Mouse (Mus musculus): ENCODE data around the gene Grhl1. TPM values are rescaled to one million over a fixed set of nuclear protein-coding genes. Genes with fewer than 3 reads are reported as not detected.

The Grhl1 gene
- polyA plus RNA-seq, 1 experiment = not detected

- H3K4me1 ChIP-seq (ENCODE audit: control insufficient read depth, insufficient read depth, low read length) = no peaks in the 10 kb centered on the region
- H3K27ac ChIP-seq (ENCODE audit: control insufficient read depth, insufficient read depth, low read depth, low read length, poor library complexity) = no peak overlapping the region
- TF ChIP-seq POLR2A (IDR thresholded peaks at IDR 0.05; ENCODE audit: borderline replicate concordance, control insufficient read depth, low read depth, low read length) = no peak
- TF ChIP-seq CTCF (IDR thresholded peaks at IDR 0.05; ENCODE audit: control insufficient read depth, insufficient read depth, low read length) = no peak
- H3K4me3 ChIP-seq (replicated peaks; ENCODE audit: control insufficient read depth, low read depth, low read length) = no peak overlapping the region
- 75% methylated on average over 3 of the region's 3 CpGs for WGBS
Measured at GRCm38 (mm10) chr12:24615140-24615539, 43.1 kb downstream of the Grhl1 start.

DNA sequence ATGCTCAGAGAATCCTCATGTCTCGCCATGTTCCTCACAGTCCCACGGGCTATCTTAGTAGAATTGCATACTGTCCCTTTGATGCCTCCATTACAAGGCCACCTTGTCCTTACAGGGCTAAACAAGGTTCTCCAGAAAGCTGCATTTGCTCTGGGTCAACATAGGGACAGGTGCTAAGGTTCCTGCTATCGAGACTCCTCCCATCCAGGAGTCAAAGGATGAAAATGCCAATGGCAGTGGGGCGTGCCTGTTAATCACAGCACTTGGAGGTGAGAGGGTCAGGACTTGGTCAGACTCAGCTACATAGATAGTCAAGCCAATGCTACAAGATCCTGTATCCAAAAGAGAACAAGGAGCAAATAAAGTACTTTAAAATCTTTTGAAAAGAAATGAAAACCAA is 47.4 kb downstream of the Grhl1 start:
- WGBS = 77% methylated on average over 4 of the region's 4 CpGs
- Histone ChIP-seq H3K4me1 (ENCODE audit: control insufficient read depth, insufficient read depth, low read length) (no peaks in the 10 kb centered on the region), H3K27ac (ENCODE audit: control insufficient read depth, insufficient read depth, low read depth, low read length, poor library complexity) (no peak overlapping the region), H3K4me3 (replicated peaks; ENCODE audit: control insufficient read depth, low read depth, low read length) (no peak overlapping the region)
- TF ChIP-seq POLR2A (IDR thresholded peaks at IDR 0.05; ENCODE audit: borderline replicate concordance, control insufficient read depth, low read depth, low read length) = no peak
- no peak for TF ChIP-seq CTCF (IDR thresholded peaks at IDR 0.05; ENCODE audit: control insufficient read depth, insufficient read depth, low read length)

DNA sequence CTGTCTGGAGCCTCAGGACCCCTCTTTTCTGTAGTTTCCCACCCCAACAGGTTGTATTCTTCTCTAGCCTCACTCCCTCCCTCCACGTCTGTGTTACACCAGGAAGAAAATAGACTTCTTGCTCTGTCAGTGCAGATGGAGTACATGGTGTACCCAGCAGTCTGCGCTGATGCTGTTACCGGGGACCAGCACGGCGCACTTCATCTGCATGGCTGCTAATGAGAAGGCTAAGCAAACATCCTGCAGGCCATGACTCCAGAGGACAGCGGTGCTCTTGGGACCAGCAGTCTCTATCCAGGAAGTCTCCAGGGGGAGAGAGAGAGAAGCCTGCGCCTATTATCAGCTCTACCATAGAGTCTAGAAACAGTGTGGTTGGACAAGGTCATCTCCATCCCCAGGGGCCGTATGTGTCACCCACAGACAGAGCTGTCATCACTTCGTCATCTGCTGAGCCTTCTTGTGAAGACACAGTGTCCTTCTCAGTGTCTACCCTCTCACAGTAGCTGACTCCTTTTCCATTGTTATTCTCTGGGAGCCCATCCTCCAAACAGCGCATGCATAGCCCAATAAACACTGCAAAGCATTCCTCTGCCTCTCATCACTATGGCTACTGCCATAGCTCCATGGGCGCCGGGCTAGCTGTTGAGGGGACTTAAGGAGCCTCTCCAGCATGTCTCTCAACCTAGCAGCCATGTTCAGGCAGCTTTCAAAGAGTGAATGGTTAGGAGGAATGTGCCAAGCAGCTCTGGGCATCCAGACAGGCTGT is 51.6 kb downstream of the Grhl1 start:
- Histone ChIP-seq H3K4me3 (replicated peaks; ENCODE audit: control insufficient read depth, low read depth, low read length) (no peak overlapping the region), H3K4me1 (ENCODE audit: control insufficient read depth, insufficient read depth, low read length) (no peaks in the 10 kb centered on the region), H3K27ac (ENCODE audit: control insufficient read depth, insufficient read depth, low read depth, low read length, poor library complexity) (no peak overlapping the region)
- 83% methylated on average over 12 of the region's 12 CpGs for WGBS
- no peak for TF ChIP-seq POLR2A (IDR thresholded peaks at IDR 0.05; ENCODE audit: borderline replicate concordance, control insufficient read depth, low read depth, low read length)
- no peak for TF ChIP-seq CTCF (IDR thresholded peaks at IDR 0.05; ENCODE audit: control insufficient read depth, insufficient read depth, low read length)

DNA sequence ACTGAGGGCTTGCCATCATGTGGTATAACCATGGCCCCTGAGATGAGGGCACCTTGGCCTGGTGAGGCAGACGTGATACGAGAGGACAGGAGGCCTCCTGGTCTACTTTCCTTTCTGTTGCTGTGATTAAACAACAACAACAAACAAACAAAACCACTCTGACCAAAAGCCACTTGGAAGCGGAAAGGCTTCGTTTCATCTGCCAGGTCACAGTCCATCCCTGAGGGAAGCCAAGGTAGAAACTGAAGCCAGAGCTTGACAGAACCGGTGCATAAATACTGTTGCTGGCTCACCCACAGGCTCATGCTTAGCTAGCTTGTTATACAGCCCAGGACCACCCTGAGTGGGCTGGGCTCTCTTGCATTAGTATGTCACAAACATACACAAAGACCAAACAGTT is 54.3 kb downstream of the Grhl1 start:
- H3K4me3 ChIP-seq (replicated peaks; ENCODE audit: control insufficient read depth, low read depth, low read length) = no peak overlapping the region
- TF ChIP-seq CTCF (IDR thresholded peaks at IDR 0.05; ENCODE audit: control insufficient read depth, insufficient read depth, low read length) (no peak), POLR2A (IDR thresholded peaks at IDR 0.05; ENCODE audit: borderline replicate concordance, control insufficient read depth, low read depth, low read length) (no peak)
- no peaks in the 10 kb centered on the region for H3K4me1 ChIP-seq (ENCODE audit: control insufficient read depth, insufficient read depth, low read length)
- WGBS = 90% methylated on average over 5 of the region's 5 CpGs
- no peak overlapping the region for H3K27ac ChIP-seq (ENCODE audit: control insufficient read depth, insufficient read depth, low read depth, low read length, poor library complexity)

GRCm38 (mm10) chr12:24627215-24627614 is 55.1 kb downstream of the Grhl1 start:
- no peak overlapping the region for H3K27ac ChIP-seq (ENCODE audit: control insufficient read depth, insufficient read depth, low read depth, low read length, poor library complexity)
- WGBS = 63% methylated on average over 3 of the region's 3 CpGs
- H3K4me1 ChIP-seq (ENCODE audit: control insufficient read depth, insufficient read depth, low read length) = no peaks in the 10 kb centered on the region
- H3K4me3 ChIP-seq (replicated peaks; ENCODE audit: control insufficient read depth, low read depth, low read length) = no peak overlapping the region
- TF ChIP-seq POLR2A (IDR thresholded peaks at IDR 0.05; ENCODE audit: borderline replicate concordance, control insufficient read depth, low read depth, low read length) (no peak), CTCF (IDR thresholded peaks at IDR 0.05; ENCODE audit: control insufficient read depth, insufficient read depth, low read length) (no peak)

DNA sequence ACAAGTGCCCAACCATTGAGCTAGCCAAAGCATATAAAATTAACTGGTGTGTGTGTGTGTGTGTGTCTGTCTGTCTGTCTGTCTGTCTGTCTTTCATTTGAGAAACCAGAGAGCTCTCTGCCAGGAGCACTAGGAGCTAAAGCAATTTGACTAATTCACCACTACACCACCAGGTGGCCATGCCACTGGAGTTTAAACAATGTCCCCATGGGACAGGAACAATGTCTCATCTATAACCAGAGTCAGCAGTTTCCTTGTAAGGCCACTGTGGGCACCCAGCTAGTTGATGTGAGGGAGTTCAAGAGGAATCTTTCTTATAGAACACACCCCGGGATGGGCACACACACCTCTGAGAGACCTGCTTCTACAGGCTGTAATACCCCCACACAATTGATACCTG is 58.1 kb downstream of the Grhl1 start:
- Histone ChIP-seq H3K4me1 (ENCODE audit: control insufficient read depth, insufficient read depth, low read length) (peaks cover 3% of the 10 kb centered on the region), H3K4me3 (replicated peaks; ENCODE audit: control insufficient read depth, low read depth, low read length) (no peak overlapping the region), H3K27ac (ENCODE audit: control insufficient read depth, insufficient read depth, low read depth, low read length, poor library complexity) (no peak overlapping the region)
- WGBS = 33% methylated on average over 1 of the region's 1 CpGs
- TF ChIP-seq POLR2A (IDR thresholded peaks at IDR 0.05; ENCODE audit: borderline replicate concordance, control insufficient read depth, low read depth, low read length) (no peak), CTCF (IDR thresholded peaks at IDR 0.05; ENCODE audit: control insufficient read depth, insufficient read depth, low read length) (no peak)

- 71% methylated on average over 4 of the region's 4 CpGs for WGBS
Measured at GRCm38 (mm10) chr12:24632404-24632803, 60.3 kb downstream of the Grhl1 start.

DNA sequence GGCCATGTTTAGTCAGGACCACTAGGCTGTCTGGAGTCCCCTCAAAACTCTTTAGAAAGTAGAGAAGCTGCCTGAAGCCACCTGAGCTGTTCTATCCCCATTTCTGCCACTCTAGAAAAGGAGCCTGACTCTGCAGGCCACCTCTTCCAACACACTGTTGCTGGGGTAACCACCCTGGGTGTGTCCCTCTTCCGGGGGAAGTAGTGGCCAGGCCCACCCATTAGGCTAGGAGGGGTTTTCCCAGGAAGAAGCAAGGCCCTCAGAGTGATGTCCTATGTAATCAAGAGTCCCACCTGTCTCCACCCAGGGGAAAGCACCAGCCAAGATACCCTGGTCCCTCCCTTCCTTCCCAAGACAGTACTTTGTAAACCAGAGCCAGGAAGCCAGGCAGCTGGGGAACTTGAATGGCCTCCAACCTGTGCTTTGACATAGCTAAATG is 61.7 kb downstream of the Grhl1 start:
- Histone ChIP-seq H3K27ac (ENCODE audit: control insufficient read depth, insufficient read depth, low read depth, low read length, poor library complexity) (peak overlapping the region; percentile 9; the same call in 1 of the 2 replicates), H3K4me1 (ENCODE audit: control insufficient read depth, insufficient read depth, low read length) (peaks cover 3% of the 10 kb centered on the region), H3K4me3 (replicated peaks; ENCODE audit: control insufficient read depth, low read depth, low read length) (no peak overlapping the region)
- WGBS = 13% methylated on average over 1 of the region's 1 CpGs
- TF ChIP-seq POLR2A (IDR thresholded peaks at IDR 0.05; ENCODE audit: borderline replicate concordance, control insufficient read depth, low read depth, low read length) (no peak), CTCF (IDR thresholded peaks at IDR 0.05; ENCODE audit: control insufficient read depth, insufficient read depth, low read length) (no peak)

More at GRCm38 (mm10) chr12:24632404-24632803, 60.3 kb downstream of the Grhl1 start:
- Histone ChIP-seq H3K4me1 (ENCODE audit: control insufficient read depth, insufficient read depth, low read length) (peaks cover 3% of the 10 kb centered on the region), H3K27ac (ENCODE audit: control insufficient read depth, insufficient read depth, low read depth, low read length, poor library complexity) (no peak overlapping the region), H3K4me3 (replicated peaks; ENCODE audit: control insufficient read depth, low read depth, low read length) (no peak overlapping the region)
- TF ChIP-seq CTCF (IDR thresholded peaks at IDR 0.05; ENCODE audit: control insufficient read depth, insufficient read depth, low read length) (no peak), POLR2A (IDR thresholded peaks at IDR 0.05; ENCODE audit: borderline replicate concordance, control insufficient read depth, low read depth, low read length) (no peak)
